In genomic region chr1:59449423-59449822, GRCm38 (mm10) we compare ENCODE assay signal across 10 mouse cellular contexts. TPM values are rescaled to one million over a fixed set of nuclear protein-coding genes. Genes with fewer than 3 reads are reported as not detected.
DNase-seq lines count a peak whose midpoint lies in the region; ATAC-seq and TF ChIP-seq lines count a peak whose summit lies in the region.
"Had no signal": no experiment of that assay in that cellular context is flagged by ENCODE, and none has a peak within 500 bp of the region (broad histone marks: within the 10 kb centered on the region; RNA-seq: fewer than 3 reads in every experiment).

No protein-coding gene starts in this region.

- H3K9ac ChIP-seq in heart, embryonic 14.5 days (ENCODE audit: low read length), result no peak overlapping the region
- H3K9ac ChIP-seq in ES-Bruce4 (ENCODE audit: low read depth, poor library complexity, severe bottlenecking), result peak overlapping the region; percentile 59; the same call in 1 of the 2 replicates
- peak overlapping the region; percentile 44 for H3K9ac ChIP-seq in embryonic facial prominence, embryonic 11.5 days (replicated peaks; ENCODE audit: low read length)
- 0 out of 2 replicates have a peak overlapping the region, but pooled peaks have one; percentile 3 for H3K9ac ChIP-seq in limb, embryonic 11.5 days (ENCODE audit: low read length)

- H3K4me1 ChIP-seq in heart, embryonic 14.5 days (ENCODE audit: control insufficient read depth in 2 of 2, insufficient read depth in 2 of 2, low read length in 2 of 2), result peaks cover 0 to 3% of the 10 kb centered on the region in 2 experiments; a peak in 1 of 4 replicates
- peaks cover 19% of the 10 kb centered on the region for H3K4me1 ChIP-seq in ES-Bruce4 (ENCODE audit: control insufficient read depth, insufficient read depth, low read length)
- H3K4me1 ChIP-seq in embryonic facial prominence, embryonic 11.5 days (ENCODE audit: control insufficient read depth, insufficient read depth, low read length), result no peaks in the 10 kb centered on the region; the same call in none of the 2 replicates
- H3K4me1 ChIP-seq in limb, embryonic 11.5 days (ENCODE audit: control insufficient read depth, insufficient read depth, low read length), result peaks cover 34% of the 10 kb centered on the region
- H3K4me1 ChIP-seq: megakaryocyte, embryonic 14.5 days had no signal

- DNase-seq in heart, postnatal 36 days, result no peak
- peak; percentile 66 for DNase-seq in embryonic facial prominence, embryonic 11.5 days (ENCODE audit: low spot score)
- peak; percentile 65 for DNase-seq in limb, embryonic 11.5 days (ENCODE audit: low spot score)
- DNase-seq in spleen, postnatal 14 days (ENCODE audit: low spot score in 2 of 2), result no peak
- no peak for DNase-seq in T-cell, adult 2 months (ENCODE audit: low spot score)
- no peak for DNase-seq in right cerebral cortex, adult 2 months (ENCODE audit: low spot score in 2 of 2)
- DNase-seq: adrenal gland, postnatal 36 days had no signal

- no peak for TF ChIP-seq CTCF in ES-Bruce4 (IDR thresholded peaks at IDR 0.05; ENCODE audit: low read depth, low read length)

- peak; percentile 55; the same call in 1 of the 2 replicates for TF ChIP-seq EP300 in ES-Bruce4 (IDR thresholded peaks at IDR 0.05; ENCODE audit: insufficient read depth, low read depth, low read length)

- peak overlapping the region; percentile 34 for H3K4me2 ChIP-seq in heart, embryonic 14.5 days (ENCODE audit: low read length)
- no peak overlapping the region for H3K4me2 ChIP-seq in embryonic facial prominence, embryonic 11.5 days (ENCODE audit: low read depth, low read length)
- H3K4me2 ChIP-seq in limb, embryonic 11.5 days (ENCODE audit: low read depth, severe bottlenecking), result no peak overlapping the region

- no peaks in the 10 kb centered on the region for H3K36me3 ChIP-seq in heart, embryonic 14.5 days (ENCODE audit: control insufficient read depth, insufficient read depth, low read length)
- no peaks in the 10 kb centered on the region for H3K36me3 ChIP-seq in ES-Bruce4 (ENCODE audit: control insufficient read depth, insufficient read depth, low read length, poor library complexity, severe bottlenecking)
- no peaks in the 10 kb centered on the region for H3K36me3 ChIP-seq in embryonic facial prominence, embryonic 11.5 days (replicated peaks; ENCODE audit: control insufficient read depth, insufficient read depth, low read depth, low read length)
- H3K36me3 ChIP-seq in limb, embryonic 11.5 days (ENCODE audit: control insufficient read depth, insufficient read depth, low read length), result no peaks in the 10 kb centered on the region

- peaks cover 15% of the 10 kb centered on the region; the same call in 1 of the 2 replicates for H3K27me3 ChIP-seq in heart, embryonic 14.5 days (ENCODE audit: control insufficient read depth, insufficient read depth, low read length)
- H3K27me3 ChIP-seq in ES-Bruce4 (ENCODE audit: control insufficient read depth, insufficient read depth, low read length, poor library complexity, severe bottlenecking), result no peaks in the 10 kb centered on the region
- H3K27me3 ChIP-seq in embryonic facial prominence, embryonic 11.5 days (ENCODE audit: control insufficient read depth, insufficient read depth, low read length), result no peaks in the 10 kb centered on the region
- no peaks in the 10 kb centered on the region for H3K27me3 ChIP-seq in limb, embryonic 11.5 days (ENCODE audit: control insufficient read depth, insufficient read depth, low read length)

- 30% methylated on average over 11 of the region's 11 CpGs for WGBS in heart, embryonic 14.5 days
- 5% methylated on average over 11 of the region's 11 CpGs for WGBS in embryonic facial prominence, embryonic 11.5 days
- 16% methylated on average over 11 of the region's 11 CpGs for WGBS in limb, embryonic 11.5 days

- H3K9me3 ChIP-seq in heart, embryonic 14.5 days (ENCODE audit: control insufficient read depth, low read length), result 0 out of 2 replicates have a peak, but pooled peaks cover 3% of the 10 kb centered on the region
- H3K9me3 ChIP-seq in ES-Bruce4 (replicated peaks; ENCODE audit: control insufficient read depth, insufficient read depth, low read length, poor library complexity, severe bottlenecking), result no peaks in the 10 kb centered on the region
- no peaks in the 10 kb centered on the region for H3K9me3 ChIP-seq in embryonic facial prominence, embryonic 11.5 days (replicated peaks; ENCODE audit: control insufficient read depth, low read length)
- H3K9me3 ChIP-seq in limb, embryonic 11.5 days (ENCODE audit: control insufficient read depth, low read length), result no peaks in the 10 kb centered on the region

- H3K27ac ChIP-seq in heart, embryonic 14.5 days (replicated peaks in 1 of 2; ENCODE audit: control insufficient read depth in 1 of 2, insufficient read depth in 1 of 2, low read depth in 2 of 2, low read length in 2 of 2), result no peak overlapping the region
- H3K27ac ChIP-seq in ES-Bruce4 (ENCODE audit: insufficient read depth, low read length), result peak overlapping the region; percentile 98
- H3K27ac ChIP-seq in embryonic facial prominence, embryonic 11.5 days (replicated peaks; ENCODE audit: low read depth, low read length), result peak overlapping the region; percentile 49
- H3K27ac ChIP-seq in limb, embryonic 11.5 days (replicated peaks; ENCODE audit: low read depth, low read length), result peak overlapping the region; percentile 4

- no peak overlapping the region for H3K4me3 ChIP-seq in heart, embryonic 14.5 days (ENCODE audit: control insufficient read depth in 1 of 2, insufficient read depth in 1 of 2, low read depth in 1 of 2, low read length in 2 of 2)
- no peak overlapping the region for H3K4me3 ChIP-seq in ES-Bruce4 (ENCODE audit: low read depth, low read length)
- no peak overlapping the region for H3K4me3 ChIP-seq in embryonic facial prominence, embryonic 11.5 days (ENCODE audit: low read depth, low read length)
- no peak overlapping the region for H3K4me3 ChIP-seq in limb, embryonic 11.5 days (ENCODE audit: low read depth, low read length)
- H3K4me3 ChIP-seq: megakaryocyte, embryonic 14.5 days had no signal

- intact Hi-C loops in heart, postnatal 36 days (cut with DNase I), result no loop called here

- ATAC-seq in heart, embryonic 14.5 days (ENCODE audit: insufficient number of reproducible peaks, insufficient read depth, low FRiP score, low read depth), result no peak
- ATAC-seq in embryonic facial prominence, embryonic 11.5 days (replicated peaks; ENCODE audit: insufficient number of reproducible peaks, low FRiP score, low TSS enrichment, low read depth), result no peak
- ATAC-seq in limb, embryonic 11.5 days (ENCODE audit: insufficient number of reproducible peaks, low FRiP score, low TSS enrichment, low read depth), result no peak

- no peak for TF ChIP-seq POLR2A in ES-Bruce4 (IDR thresholded peaks at IDR 0.05; ENCODE audit: insufficient read depth, low read length)

RNA-seq across cellular contexts. Expression of gene Fzd7, which starts 32.8 kb away (rescaled TPM):
- polyA plus RNA-seq in heart, embryonic 14.5 days (2014; fragmentation: Nextera tagmentation; extraction: Ambion mirVana), result 1.8 and 5.4 TPM in 2 replicates
- 1 to 10 TPM; 6.6 to 7.8 TPM for total RNA-seq in heart, postnatal 36 days (2021)
- 51.7 and 54.5 TPM in 2 replicates for polyA plus RNA-seq in ES-Bruce4 (2011; ENCODE audit: insufficient read depth, insufficient read length, low read depth, missing spikeins)
- 19.3 and 21.6 TPM in 2 replicates for polyA plus RNA-seq in embryonic facial prominence, embryonic 11.5 days (2014; fragmentation: Nextera tagmentation; extraction: Ambion mirVana)
- polyA plus RNA-seq in limb, embryonic 11.5 days (2014; fragmentation: Nextera tagmentation; extraction: Ambion mirVana), result 15.3 and 19.7 TPM in 2 replicates

Comparison
In these comparisons a context has a peak if more than half of its experiments do, and no peak if none do; other contexts are left out.
1. H3K27ac ChIP-seq: peak in ES-Bruce4 (single experiment), embryonic facial prominence, embryonic 11.5 days (single experiment) and limb, embryonic 11.5 days (single experiment); none in heart, embryonic 14.5 days (0 of 2).
2. DNase-seq: peak in embryonic facial prominence, embryonic 11.5 days (single experiment) and limb, embryonic 11.5 days (single experiment); none in heart, postnatal 36 days (0 of 2), spleen, postnatal 14 days (0 of 2), T-cell, adult 2 months (single experiment) and right cerebral cortex, adult 2 months (0 of 2).